Mouse (Mus musculus): Measurements from ENCODE around the gene Gm15093. TPM values are rescaled to one million over a fixed set of nuclear protein-coding genes. Genes with fewer than 3 reads are reported as not detected.

The Gm15093 gene
- not detected in 2 replicates for polyA plus RNA-seq (2012; rRNA removed)

DNA sequence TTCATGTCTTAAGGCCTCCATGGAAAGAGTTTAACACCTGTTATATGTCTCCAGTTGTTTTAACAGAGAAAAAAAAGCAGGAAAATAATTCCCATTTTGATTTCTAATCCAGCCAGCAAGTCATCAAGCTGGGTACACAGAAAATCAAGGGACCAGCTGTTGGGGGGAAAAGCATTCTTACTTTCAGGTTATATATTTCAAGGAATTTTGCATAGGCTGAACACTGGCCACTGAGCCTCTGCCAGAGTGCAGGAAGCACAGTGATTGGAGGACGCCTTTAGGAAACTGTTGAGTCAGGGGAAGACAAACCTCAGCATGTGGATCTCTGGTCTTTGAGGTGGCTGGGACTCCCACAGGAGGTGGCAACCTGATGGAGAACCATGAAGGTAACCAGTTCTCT lies at the start of gene Gm15093:
Gene Gm15093 (plus strand): TSS at position 301 of the 400 bp plus-strand sequence.

Other genes starting within 250 kb of the Gm15093 start
- not detected in 2 replicates for gene Ott, start 198.1 kb upstream of the Gm15093 start, polyA plus RNA-seq (2012; rRNA removed)
- gene Gm15085, start 175.2 kb downstream of the Gm15093 start, polyA plus RNA-seq (2012; rRNA removed), result not detected in 2 replicates

Data from central nervous system, embryonic 18 days (tissue).